Mouse (Mus musculus) C2C12 (cell line): Measurements from ENCODE around the gene Pla2g2f.

ENCODE experiments used
- CEBPB ChIP-seq: IDR thresholded peaks from one replicate; pipeline ENCODE4 v1.6.1; 2011; ENCODE audit warnings: low read depth, mild to moderate bottlenecking, control low read depth, moderate library complexity
- CTCF ChIP-seq: IDR thresholded peaks from one replicate; pipeline ENCODE4 v1.5.1; 2011; ENCODE audit not compliant: control insufficient read depth, insufficient read depth, insufficient read length
- FOSL1 ChIP-seq: IDR thresholded peaks from one replicate; pipeline ENCODE4 v1.8.0; 2011; ENCODE audit warnings: mild to moderate bottlenecking, low read length; ENCODE audit not compliant: poor library complexity, insufficient read depth, severe bottlenecking
- MAX ChIP-seq: IDR thresholded peaks from one replicate; pipeline ENCODE4 v1.6.1; 2011; ENCODE audit warnings: mild to moderate bottlenecking, control low read depth
- MYOD1 ChIP-seq: IDR thresholded peaks from one replicate; pipeline ENCODE4 v1.6.1; 2011; ENCODE audit warnings: low read depth; ENCODE audit not compliant: control insufficient read depth, insufficient read length
- MYOG ChIP-seq: IDR thresholded peaks from one replicate; pipeline ENCODE4 v1.6.1; 2011; ENCODE audit not compliant: control insufficient read depth, insufficient read length; ENCODE audit errors: extremely low read depth
- USF1 ChIP-seq: IDR thresholded peaks from one replicate; pipeline ENCODE4 v1.6.1; 2011; ENCODE audit warnings: low read depth, mild to moderate bottlenecking, control low read depth, moderate library complexity

- TF ChIP-seq CTCF (no peak), CEBPB (no peak), USF1 (no peak), MAX (no peak), MYOD1 (no peak), MYOG (no peak), FOSL1 (no peak)
Observed at GRCm38 (mm10) chr4:138753608-138754007, 3.8 kb downstream of the Pla2g2f start.
